Mouse (Mus musculus): ENCODE measurements at regions not wholly inside any gene's neighbourhood (a gene's known extent, or its start where the extent isn't known, plus 50 kb on each side); places are given as distances from the start of the nearest gene placed in this dataset.

DNA sequence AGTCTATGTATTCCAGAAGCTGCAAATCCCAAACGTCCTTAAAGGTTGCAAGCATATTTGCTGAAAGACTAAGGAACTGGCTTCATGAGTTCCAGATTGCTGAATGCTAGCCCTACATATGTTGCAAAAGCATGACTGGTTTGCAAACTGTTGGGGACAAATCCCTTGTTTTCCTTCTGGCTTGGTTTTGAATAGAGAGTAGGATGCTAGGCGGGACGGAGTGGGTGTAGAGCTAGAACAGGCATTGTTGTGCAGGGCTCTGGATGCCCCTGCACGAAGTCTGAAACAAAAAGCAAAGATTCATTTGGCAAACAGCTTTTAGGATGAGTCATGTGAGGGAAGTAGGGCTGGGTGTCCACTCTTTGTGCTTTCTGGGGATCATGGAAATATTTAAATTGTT, 500.9 kb upstream of the Cnksr2 start:
- DNase-seq: no peak

DNA sequence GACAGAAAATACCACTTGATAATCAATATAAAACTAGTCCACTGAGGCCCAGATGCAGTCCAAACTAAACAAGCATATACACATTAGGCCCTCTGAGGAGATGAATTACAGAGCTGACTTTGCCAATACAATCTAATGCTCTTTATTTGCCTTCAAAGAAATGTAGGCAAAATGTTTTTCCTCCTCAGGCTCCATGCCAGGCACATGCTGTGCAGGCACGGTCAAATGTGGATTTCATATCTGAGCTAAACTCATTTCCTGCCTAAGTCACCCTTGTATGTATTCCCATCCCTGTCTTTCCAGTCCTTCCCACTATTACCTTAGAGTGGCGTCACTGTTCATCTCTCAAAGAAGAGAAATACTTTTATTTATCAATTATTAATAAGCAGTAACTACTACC, 534.8 kb upstream of the Cnksr2 start:
- DNase-seq: peak; percentile 30

DNA sequence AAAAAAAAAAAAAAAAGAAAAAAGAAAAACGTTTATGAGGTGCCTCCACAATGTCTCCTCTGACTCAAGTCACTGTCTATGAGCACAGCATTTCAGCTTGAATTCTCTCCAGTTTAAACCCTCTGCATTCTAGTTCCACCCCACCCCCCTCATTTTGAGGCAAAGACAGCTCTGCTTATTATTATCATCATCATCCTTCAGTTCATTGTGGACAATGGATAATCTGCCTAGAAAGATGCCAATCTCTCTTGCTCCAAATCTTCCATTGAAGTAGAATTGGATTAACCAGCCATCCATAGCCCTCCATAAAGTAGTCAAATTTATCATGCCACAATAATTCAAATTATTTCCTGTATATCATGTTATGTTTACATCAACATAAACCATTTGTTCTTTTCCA, 570.0 kb upstream of the Cnksr2 start:
- no peak for DNase-seq

DNA sequence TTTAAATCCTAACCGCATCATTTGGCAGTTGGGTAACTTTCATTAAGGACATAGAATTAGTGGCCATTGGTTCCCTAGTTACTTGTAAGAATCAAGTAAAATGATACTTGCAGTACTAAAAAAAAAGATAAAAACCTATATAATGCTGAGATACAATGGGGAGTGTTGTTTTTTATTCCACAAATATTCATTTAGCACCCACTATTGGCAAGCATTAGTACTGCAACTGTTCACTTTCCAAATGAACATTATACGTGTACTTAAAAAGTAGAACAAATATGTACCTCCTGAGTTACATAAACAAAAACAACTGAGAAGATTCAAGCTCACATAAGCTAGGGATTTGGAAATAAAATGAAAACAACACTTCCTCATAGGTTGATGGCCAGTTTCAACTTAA, 570.5 kb upstream of the Cnksr2 start:
- no peak for DNase-seq

DNA sequence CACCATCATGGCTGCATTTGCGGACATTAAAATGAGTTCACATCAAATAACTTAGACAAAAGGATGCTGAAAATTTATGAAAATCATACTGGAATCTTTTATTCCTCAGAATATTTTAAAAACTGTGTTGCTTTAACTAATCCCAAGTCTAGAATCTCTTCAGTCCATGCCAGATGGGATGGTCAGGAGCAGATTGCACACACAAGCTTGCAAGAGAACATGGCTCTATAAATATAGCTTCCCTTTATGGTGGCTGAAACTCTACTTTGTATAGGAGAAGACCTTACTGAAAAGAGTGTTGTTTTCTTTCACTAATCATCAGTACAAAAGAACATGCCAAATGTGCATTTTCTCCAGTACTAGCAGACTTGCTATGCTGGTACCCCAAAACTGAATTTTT, 570.9 kb upstream of the Cnksr2 start:
- DNase-seq: no peak

DNA sequence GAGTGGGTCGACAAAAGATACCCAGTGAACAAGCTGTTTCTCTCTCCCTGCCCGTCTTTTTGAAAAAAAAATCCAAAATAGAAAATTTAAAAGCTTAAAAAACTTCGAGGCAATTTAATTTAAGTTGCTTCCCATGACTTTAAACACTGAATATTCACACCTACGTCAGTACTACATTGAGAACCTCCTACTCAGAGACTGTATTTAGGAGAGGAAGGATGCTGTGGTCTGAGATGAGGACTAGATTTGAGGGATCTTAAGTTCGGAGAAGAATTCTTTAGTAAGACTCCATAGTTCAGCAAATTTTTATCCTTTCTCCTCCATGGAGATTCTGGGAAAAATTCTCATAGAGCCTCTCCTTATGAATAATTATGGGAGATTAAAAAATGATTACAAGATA, 571.4 kb upstream of the Cnksr2 start:
- DNase-seq: no peak

DNA sequence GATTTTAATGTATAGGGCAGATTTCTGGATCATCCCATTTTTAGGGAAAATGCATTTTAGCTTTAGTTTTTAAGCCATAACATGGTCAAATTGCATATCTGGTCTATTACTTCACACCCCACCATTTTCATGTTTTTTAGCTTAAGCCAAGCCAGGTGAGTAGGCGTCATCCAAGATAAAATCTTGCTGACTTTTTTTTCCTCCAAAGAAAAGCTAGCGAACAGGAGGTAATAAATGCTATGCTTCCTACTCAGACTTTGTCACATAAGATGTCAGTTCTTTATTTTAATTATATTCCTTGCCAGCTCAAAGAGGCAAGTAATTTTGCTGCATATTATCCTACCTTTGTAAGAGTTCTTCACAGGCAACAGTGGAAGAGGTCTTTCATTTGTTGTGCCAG, 572.0 kb upstream of the Cnksr2 start:
- no peak for DNase-seq

DNA sequence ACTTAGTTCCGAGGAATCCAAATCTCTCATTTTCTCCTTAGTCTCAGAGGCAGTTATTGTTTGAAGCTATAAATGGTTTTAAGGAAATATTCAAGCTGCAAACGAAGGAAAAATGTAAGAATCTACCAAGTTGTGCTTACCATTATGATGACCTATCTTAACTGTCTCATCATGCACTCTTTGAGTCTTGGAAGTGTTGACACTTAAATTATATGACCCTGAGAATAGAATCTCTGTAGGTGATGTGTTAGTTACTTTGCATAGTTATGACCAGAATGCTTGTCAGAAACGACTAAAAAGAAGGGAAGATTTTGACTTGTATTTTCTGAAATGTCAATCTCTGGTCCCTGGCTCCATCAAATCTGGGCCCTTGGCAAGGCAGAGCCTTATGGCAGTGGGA, 582.7 kb upstream of the Rps6ka3 start:
- no peak for DNase-seq

DNA sequence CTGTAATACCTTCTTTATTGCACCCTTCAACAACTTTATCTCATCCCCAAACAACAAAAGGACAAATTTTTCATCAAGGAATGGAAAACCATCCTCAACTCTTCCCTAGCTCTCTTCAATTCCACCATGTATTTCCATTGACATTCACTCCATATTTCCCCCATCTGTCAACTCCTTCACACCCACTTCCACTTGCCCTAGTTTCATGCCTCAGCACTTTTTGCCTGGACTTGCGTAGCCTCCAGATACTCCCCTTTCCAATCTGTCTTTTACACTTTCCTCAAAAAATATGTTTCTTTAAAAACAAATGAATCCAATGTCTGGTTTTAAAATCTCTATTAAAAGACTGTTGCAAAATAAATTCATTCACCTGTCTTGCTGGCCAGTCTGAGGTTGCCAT, 577.7 kb upstream of the Rps6ka3 start:
- DNase-seq: no peak

DNA sequence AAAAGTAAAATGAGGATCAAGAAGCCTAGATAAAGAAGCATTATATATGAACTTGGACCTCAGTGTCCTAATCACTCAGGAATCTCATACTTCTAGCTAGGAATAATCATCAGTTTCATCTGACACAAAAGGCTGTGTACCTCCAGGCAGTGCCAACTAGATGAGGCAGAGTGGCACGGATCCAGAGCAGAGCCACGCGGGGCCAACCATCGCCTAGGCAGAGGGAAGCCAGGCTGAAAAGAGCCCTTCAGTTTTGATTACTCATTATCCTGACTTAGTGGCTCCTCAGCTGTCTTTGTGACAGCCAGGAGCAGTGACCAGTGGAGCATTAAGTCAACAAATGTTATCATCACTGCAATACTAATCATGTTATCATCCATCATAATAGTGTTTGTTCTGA, 557.9 kb upstream of the Rps6ka3 start:
- peak; percentile 88 for DNase-seq

DNA sequence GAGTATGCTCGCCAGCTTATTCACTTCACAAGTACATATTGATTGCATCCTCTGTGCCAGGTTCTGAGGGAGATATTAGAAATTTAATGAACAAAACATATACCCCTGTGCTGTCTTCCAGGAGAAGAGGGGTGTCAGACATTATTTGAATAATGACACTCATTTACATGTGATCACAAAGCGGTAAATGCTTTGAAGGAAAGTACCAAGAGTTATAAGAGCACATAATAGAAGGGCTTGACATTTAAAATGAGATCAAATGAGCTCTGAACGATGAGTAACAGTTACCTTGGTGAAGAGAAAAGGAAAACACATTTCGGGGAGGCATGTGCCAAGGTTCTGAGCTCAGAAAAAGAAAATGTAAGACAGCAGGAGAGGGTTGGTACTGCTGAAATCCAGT, 553.9 kb upstream of the Rps6ka3 start:
- no peak for DNase-seq

DNA sequence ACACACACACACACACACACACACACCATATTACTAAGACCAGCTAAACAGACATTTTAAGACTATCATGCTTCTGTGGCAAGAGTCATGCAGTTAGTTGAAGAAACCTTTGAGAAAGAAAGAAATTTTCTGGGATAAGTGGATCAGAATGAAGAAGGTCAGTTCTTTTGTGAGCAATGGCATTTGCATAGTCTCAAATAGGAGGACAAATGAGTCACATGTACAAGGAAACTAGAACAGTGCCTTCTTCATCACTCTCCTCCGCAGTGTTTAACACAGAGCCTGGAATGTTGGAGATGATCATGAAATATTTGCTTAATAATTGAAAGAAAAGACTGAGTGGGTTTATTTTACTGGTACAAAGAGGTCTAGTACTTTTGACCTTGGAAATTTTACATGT, 515.9 kb upstream of the Rps6ka3 start:
- DNase-seq: no peak

DNA sequence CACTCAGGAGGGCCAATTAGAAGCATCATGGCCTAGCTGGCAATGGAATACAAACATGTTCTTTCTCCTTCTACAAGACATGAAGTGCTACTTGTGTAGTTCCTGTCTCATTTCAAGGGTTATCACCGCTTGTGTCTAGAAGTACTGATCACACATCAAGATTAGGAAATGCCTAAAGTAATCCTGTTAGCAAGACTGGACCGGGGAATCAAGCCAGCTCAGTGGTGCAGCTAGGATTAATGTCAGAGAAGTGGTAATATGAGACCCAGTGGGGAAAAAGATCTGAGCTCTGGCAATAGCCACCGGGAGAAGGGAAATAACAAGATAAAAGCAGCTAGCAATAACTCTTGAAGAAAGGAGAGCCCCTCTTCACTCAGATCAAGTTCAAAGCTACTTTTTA, 506.7 kb upstream of the Rps6ka3 start:
- no peak for DNase-seq

DNA sequence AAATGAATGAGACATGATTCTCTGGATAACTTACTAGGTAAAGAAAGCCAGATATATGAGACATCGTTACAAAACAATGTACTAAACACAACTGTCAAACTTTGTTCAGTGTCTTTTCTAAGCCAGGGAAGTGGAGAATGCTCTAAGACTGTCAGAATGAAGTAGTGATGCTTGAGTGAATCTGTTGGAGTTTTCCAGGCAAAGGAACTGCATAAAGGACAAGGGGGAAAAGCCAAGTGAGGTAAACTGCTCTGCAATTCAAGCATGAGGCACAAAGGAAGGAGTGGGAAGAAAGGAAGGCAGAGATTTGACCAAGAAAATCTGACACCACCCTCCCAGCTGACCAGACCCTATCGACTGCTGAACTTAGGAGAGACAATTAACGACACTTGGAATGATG, 500.3 kb upstream of the Rps6ka3 start:
- DNase-seq: no peak

DNA sequence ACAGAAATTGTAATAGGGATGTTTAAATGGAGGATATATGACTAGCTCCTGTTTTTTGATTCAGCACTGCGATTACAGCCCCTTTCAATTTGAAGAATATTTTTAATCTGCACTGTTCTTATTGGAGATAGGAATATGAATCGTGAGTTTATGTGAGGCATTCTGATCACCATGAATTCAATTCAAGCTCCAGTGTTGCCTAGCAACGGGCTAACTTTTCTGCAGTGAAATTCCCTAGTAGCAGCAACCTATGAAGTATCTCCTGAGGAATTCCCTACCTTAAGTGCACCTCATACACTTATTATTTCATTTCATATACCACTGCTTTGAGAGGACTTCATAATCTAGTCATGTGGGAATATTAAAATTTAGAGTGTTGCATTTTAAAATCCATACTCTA, 465.4 kb upstream of the Rps6ka3 start:
- DNase-seq: no peak

DNA sequence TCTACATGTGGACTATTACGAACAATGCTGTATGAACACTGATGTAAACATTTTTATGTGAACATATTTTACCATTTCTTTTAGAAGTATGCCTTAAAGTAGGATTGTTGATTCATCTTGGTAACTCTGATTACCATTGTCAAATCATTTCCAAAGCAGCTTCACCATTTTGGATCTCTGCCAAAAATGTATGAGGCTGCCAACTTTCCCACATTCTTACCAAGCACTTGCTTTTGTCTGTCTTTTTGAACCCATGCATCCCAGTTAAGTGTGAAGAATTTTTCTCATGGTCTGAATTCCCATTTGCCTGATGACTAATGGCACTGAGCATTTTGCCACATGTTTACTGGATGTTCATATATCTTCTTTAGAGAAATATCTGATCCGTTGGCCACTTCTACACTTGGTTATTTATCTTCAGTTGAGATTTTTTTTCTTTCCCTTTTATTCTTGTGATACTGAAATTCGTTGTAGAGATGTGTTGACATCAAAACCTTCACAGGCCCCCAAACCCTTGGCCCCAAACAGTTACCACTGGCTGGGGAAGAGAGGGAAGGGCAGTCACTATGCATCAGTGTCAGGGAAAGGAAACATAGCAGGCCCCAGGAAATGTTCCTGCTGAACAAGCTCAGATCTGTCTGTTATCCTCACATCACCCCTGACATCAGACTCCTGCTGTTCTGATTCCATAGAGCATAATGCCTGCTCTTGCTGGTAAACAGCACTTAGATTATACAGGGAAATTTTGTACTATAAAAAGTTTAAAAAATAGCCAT, 464.2 kb upstream of the Rps6ka3 start:
- DNase-seq: peak; percentile 12

Measured in cerebellum, adult 11-12 months (tissue).